Mouse (Mus musculus) gonadal fat pad, adult 2 months (tissue): Measurements from ENCODE around the gene Btbd8. TPM values are rescaled to one million over a fixed set of nuclear protein-coding genes. Genes with fewer than 3 reads are reported as not detected.

Source experiments
- DNase-seq: peaks from one replicate; pipeline ENCODE4 v3.0.0-alpha.2; 2012; ENCODE audit warnings: low read depth
- polyA plus RNA-seq: library from polyadenylated mRNA; depleted of rRNA; stranded (reverse); fragments of >200 nt; gene quantifications from 2 replicates; pipeline ENCODE4 v1.2.3, GENCODE M21; 2012

The Btbd8 gene
- polyA plus RNA-seq, 1 experiment: 1.8 TPM

DNA sequence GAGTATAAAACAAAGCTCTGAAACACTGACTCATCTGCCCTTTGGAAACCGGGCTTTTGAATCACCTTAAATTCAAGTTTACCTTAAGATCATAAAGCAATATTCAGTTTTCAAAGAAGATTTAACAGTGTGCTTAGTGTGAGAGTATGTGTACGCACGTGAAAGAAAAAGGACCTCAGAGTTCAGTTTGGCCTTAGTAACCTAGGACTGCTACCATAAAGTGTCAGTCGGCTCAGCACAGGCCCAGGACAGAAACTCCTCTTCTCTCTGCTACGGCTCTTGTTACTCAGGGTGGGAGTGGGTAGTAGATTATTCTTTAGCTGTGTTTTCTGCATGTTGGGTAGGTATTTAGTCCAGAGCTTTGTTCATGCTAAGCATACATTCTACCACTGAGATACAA lies 11.8 kb downstream of the Btbd8 start:
- DNase-seq: no peak

DNA sequence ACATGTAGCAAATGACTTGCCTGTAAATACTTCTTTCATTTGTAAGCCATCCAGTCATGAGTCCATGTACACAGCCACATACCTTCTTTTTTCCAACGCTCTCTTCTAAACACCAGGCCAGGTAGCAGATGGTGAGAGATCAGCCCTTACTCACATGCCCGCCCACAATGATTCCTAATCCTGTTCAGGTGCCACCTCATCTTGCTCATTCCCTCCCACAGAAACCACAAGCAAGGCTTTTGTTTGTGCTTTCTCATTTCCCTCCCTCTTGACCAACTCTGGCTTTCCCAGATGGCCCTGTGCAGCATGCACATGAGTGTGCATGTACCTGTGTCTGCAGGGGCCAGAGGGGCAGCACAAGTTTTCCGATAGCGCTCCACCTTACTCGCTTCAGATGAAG lies 12.5 kb downstream of the Btbd8 start:
- DNase-seq: no peak

DNA sequence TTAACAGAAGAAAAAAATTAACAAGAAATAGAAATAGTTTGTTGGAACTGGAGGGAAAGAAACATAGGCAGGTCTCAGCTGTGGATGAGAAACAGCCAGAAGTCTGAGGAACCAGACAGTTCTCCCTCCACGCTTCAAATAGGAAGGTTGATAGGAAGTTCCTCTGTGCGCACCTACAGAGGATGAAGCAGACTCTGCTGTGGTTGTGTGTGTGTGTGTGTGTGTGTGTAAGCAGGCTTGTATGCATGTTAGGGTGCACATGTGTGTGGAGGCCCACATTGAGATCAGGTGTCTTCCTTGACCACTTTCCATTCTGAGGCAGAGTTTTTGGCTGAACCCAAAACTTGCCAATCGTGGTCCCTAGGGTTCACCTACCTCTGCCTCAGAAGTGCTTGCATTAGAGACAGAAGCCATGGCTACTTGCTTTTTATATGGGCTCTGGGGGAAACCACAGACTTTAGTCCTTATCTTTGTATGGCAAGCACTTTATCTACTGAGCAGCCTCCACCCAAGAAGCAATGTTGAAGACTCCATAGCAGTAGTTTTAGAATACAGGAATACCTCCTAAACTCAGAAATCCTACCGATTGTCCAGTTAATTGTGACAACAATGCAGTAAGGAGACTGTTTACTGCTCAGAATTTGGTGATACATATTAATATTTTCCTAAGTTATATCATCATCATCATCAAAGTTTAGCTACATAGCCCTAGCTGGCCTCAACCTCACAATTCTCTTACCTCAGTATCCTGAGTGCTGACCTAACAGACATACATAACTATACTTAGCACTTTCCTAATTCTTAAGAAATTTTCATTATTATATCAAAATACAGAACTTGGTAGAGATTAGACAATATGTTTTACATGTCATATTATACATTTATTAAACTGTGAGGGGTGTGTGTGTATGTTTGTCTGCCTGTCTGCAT lies 24.6 kb downstream of the Btbd8 start:
- DNase-seq: no peak

DNA sequence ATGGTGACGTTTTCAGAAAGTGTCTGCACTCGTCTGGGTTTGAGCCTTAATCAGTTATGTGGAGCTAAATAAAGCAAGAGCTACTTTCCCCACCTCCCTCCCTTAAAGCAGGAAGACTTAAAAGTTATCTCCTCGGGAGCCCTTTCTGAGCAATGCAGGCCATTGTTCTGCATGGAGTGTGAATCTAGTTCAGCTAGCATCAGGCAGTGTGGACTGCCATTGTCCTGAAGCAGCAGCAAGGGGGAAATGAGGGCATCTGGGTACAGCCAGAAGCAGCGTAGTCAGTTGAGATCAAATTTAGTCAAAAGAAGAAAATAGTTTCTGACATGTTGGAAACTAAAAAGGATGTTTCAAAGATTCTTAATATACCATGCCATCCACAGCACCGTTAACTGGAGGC lies 28.7 kb downstream of the Btbd8 start:
- no peak for DNase-seq

DNA sequence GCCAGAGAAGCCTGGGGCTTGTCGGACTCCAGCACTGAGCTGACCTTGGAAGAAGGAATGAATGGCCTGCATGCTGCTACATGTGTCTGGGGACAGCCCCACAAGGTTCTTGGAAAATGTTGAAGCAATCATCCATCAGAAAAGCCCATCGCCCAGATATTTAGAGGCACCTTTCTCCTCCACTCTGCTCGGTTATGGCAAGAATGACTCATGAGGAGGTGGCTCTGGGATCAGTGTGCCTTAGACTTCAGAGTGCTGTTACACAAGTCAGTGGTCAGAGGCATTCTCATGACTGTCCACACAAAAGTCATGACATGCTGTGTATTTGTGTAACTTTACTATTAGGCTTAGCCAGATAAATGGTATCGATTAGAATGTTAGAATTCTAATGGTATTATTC lies 29.3 kb downstream of the Btbd8 start:
- DNase-seq: no peak

DNA sequence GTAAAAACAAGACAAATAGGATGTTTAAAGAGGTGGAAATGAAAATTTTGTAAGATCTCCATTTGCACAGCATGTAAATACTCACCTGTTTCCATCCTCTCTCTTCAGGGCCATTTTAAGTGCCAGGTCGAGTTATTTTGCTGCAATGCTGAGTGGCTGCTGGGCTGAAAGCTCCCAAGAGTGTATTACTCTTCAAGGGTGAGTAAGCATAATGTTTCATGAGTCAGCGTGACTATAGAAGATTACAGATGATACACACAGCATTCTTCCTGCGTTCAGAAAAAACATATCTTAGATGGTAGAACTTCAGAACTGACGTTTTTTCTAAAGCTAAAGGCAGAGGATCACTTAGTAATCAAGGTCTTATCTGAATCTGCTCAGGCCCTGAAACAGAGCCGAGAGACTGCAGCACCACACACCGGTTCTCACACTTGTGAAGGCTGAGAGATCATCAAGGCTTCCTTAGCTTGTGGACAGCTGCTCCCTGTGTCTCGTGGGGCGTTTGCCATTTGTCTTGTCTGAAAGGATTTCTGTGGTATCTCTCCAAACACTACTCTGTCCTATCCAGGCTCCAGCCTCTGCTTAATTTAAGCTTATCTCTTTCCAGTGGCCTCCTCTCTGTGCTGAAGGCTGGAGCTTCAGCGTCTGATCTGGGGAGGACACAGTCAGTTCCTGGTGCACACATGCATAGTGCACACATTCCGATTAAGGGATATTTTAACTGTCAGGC lies 33.0 kb downstream of the Btbd8 start:
- no peak for DNase-seq

DNA sequence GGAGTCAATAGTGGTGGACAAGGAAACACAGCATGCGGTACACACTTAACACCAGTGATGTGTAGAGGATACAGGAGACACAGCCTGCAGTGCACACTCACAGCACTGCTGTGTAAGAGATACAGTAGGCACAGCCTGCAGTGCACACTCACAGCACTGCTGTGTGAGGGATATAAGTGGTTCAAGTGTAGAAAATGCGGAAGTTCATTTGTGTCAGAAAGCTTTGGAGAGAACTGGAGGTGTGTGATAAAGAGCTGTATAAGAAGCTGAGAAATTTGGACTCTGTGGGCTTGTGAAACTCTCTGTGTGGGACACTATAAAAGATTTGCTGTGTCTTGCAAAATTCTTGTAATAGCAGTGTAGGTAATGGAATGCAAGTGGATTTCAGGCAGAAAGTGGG lies 42.4 kb downstream of the Btbd8 start:
- no peak for DNase-seq

DNA sequence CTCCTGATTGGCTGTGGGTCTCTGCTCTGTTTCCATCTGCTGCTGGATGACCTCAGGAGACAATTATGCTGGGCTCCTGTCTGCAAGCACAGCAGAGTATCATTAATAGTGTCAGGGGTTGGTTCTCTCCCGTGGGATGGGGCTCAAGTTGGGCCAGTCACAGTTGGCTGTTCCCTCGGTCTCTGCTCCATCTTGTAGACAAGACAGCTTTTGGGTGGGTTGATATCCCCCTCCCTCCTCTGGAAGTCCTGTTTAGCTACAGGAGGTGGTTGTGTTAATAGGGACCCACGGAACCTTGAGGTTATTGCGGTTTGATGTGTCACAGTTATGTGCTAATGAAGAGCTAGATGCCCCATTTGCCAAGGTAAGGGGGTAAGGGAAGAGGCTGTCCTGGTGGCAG lies 51.2 kb downstream of the Btbd8 start:
- DNase-seq: no peak

DNA sequence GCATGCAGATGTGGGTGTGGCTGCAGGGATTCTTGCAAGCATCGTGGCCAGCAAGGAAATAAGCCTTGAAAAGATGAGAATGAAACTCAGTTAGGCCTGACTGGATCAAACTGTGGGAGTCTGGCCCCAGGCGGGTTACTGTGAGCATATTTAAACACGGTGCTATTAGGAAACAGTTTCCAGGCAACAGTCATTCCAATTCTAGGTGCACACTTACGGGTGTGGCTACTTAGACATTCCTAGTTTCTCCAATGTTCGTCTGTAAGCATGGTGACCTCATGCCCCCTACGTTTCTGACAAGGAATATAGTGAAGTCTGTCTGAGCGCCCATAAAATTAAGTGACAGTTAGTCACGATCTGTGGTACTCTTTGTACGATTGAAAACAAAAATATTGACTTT lies 53.2 kb downstream of the Btbd8 start:
- DNase-seq: no peak

DNA sequence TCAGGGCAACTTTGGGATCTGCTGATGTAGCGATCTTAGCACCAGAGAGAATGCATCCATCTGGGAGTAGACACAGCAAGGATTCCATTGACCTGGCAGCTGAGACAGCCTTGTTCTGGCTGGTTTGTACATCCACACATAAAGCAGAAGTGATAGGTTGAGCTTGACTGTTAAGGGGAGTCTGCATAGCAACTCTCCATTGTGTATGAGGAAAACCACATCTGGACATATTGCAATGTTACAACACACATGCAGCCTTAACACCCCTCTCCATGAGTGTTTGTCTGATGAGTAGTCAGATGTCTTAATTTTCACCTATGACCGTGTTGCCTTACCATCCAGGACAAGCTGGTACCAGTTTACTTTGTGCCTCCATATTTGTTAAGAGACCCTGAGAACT lies 54.7 kb downstream of the Btbd8 start:
- no peak for DNase-seq

DNA sequence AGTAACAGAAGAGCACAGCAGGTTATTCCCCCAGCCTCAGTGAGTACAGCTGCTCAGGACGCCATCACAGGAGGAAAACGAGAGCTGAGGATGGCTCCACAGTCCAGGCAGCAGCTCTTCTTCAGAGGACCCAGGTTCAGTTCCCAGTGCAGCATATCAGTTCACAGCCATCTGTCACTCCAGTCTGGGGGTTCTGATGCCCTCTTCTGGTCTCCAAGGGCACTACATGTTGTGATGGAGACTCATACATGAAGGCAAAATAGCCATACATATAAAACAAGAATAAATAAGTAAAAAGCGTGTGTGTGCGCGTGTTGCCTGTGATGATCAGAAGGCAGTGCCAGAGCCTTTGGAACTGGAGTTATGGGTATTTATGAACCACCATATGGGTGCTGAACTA lies 57.0 kb downstream of the Btbd8 start:
- DNase-seq: no peak

DNA sequence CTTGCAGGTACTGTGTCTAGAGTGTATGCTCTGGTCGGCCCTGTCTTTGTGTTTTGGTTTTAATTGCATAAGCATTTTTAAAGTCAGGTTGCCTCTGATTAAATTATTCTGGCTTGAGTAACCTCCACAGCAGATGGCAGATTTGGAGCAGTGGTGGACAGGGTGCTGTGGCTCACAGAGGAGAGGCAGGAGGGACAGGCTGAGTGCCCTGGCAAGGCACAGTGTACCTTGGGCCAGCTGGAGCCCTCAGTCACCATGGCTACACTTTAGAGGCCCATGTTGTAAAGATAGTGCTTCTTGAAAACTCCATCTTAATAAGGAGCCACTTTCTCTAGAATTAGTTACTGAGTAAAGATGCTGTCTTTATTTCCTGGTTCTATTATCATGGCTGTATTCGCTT lies 58.2 kb downstream of the Btbd8 start:
- no peak for DNase-seq

DNA sequence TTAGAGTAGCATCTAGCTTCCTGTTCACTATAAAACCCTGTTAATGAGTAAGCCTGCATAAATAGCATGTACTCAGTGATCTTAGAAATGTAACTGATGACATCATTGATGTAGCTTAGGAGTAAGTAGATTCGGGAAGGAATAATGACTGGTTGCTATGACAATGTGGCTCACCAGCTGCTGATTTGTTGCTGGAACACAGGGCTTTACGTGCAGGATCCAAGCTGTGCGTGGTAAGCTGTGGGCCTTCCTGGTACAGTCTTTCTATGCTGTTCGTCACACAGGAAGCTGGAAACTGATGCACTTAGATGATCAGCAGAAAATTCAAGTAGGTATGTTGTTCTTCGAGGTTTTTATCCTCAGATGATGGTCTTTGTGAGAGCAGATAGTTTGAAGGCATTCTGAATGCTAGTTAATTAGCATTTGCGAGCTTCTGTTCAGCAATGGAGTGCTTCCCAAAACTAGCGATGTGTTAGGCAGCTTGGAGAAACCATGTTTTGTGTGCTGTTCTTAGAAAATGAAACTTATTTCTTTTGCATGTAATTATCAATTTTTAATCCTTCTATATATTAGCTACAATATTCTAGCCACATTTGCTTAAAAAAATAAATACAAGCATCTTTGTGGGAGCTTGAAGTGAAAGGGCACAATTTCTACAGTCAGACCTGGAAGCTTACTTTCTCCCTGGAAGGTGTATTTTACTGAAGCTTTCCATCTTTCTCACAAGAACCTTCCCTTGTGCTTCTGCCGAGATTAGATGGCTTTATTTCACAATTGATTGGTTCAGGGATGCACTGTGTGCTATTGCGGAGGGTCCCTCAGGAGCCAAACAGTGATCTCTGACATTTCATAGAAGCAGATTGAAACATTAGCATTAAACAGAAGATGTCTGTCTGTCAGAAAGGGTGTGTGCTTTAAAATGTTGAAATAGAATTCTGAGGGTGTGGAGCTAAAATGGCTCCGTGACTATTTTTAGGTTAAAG lies 60.0 kb downstream of the Btbd8 start:
- DNase-seq: no peak

DNA sequence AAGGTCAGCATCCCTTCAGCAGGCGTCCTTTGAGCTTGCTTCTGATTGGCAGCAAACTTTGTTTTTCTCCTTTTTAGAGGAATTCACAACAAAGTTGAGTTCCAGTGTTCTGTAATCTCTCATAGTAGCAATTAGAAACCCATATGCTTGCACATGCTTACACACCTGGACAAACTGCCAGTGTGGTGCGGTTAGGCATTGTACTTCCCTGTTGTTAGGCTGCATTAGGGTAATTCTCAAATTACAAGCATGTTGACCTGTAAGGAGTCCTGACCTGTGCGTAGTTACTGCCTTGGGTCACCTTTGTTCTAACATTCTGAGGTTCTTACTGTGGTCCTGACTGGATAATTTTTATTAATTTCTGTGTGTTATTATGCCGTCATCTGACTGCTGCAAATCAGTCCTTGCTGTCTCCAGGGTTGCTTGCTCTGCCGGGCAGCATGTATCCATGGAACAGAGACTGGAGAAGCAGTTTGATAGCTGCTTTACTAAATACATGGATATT lies 61.1 kb downstream of the Btbd8 start:
- DNase-seq: no peak

DNA sequence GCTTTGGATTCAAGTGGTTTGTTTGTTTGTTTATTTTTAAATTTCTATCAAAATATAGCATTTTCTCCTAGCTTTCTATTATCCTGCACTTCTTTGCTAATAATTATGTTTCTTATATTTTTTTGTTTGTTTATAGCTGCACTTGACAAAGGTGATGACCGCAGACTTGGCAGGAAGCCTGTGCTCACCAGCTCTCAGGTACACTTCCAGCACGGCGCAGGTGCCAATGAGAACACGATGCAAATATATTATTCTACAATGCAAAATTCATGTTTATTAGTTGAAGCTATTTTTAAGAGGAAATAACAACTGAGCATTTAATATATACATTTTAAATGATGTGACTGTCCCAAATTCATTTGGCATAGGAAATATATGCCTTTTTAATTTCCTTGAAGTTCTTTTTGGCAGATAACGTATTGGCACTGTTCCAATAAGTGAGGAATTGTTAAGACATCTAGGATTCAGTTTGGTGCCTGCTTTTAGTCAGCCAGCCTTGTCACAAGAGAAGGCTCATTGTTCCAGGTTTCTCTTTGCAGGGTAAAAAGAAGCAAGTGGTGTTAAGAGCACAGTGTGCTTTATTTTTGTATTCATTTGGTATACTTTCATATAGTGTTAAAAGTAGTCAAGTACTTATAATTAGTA lies 62.2 kb downstream of the Btbd8 start:
- no peak for DNase-seq

DNA sequence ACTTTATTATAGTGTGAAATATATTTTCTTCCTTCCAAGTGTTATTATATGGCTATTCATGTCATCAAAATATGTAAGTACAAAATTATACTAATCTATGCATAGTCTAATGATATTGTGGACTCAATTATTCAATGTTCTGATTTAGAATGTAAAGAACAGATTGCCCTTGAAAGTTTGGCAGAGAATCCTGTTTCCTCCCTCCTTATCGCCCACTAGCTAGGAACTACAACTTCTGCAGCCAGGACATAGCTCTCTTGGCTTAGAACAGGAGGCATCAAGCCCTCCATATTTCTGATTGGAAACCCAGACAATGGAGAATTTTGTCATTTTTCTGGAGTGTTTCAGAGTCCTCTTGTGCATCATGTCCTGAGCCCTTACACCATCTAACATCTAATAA lies 62.9 kb downstream of the Btbd8 start:
- DNase-seq: no peak

DNA sequence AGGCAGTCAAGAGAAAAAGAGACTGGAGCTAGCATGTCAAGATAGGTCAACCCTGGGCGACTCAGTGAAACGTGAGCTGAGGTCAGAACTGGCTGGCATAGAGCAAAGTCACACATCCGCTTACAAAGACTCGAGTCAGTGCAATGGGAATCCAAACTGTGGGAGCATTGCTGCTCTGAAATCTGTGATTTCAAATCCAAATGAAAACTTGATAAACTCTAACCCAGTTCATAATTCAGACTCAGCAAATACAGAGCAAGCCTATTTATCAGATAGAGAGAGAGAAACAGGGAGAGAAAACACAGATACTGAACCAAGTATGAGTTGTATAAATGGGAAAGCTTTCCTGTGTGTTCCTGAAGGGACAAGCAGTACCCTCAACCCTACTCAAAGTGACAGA lies 69.5 kb downstream of the Btbd8 start, which contains the start of gene Gm42669:
TSS of gene Gm42669 (plus strand) at position 301 of the 400 bp plus-strand sequence.
- no peak for DNase-seq

DNA sequence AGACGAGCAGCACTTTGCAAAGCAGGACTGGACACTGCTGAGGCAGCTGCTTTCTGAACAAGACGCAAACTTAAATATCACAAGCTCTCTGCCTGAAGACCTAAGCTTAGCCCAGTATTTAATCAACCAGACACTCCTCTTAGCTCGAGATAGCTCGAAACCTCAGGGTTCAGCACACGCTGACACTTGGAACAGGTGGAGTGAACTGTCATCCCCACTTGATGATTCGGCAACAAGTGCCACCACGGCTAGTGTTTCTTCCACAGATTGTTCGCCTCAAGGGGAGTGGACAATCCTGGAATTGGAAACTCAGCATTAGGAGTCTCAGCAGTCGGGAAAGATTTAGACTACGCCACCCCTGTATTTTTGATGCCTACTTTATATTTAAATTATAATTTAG lies 72.7 kb downstream of the Btbd8 start:
- no peak for DNase-seq

DNA sequence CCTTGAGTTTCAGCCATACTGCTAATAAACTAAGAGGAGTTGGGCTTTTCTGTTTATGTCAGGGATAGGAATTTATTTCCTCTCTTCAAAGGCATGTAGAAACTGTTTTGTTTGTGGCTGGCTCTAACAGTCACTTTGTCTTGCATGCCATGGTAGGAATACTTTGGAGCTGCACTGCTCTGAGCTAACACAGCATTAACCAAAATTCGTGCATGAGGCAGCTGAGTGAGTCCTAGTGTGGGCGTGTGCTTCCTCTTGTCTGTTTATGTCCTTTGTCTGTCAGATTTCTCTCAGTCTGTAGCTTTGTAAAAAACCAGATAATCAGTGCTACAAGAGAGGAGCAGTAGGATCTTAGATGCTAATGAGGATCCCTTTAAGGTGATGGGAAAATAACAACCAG lies 73.5 kb downstream of the Btbd8 start:
- DNase-seq: no peak

DNA sequence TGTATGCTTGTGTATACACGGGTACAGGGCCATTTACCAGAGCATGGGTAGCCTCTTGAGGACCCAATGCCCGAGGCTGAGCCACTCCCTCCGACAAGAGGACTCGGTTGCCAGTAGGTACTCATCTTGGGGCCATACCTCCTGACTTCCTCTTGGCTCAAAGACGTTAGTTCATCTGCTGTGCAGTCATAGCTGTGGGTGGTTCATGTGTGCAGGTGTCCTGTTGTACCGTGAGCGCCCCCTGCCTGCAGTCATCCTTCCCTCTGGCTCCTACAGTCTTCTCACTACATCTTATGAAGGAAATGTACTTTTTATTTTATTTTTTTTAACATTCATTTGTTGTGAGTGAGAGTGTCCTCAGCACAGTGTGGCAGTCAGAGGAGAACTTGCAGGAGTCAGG lies 75.8 kb downstream of the Btbd8 start:
- DNase-seq: peak; percentile 16

DNA sequence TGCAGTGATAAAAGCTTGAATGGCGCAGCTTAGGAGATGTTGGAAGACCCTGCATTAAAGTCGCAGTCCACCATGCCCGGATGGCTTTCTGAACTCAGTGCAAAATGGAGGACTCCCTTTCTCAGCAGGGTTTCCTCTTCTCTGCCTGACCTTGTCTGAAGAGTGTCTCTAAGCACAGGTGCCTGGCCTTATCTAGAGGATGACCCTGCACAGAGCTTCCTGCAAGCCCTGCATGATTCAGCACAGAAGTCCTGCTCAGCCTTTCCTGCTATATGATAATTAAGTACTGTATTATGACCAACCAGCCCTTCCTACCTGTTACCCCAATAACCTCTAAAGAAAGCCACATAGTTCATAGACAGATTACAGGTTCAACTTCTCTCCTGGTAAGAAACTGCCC lies 77.7 kb downstream of the Btbd8 start:
- DNase-seq: no peak
